Mouse (Mus musculus) ovary, postnatal 36 days (tissue): Measurements from ENCODE around the gene Srsf3.
"Not testable (repeated sequence)": the region's sequence is repeated elsewhere in the genome, so short reads cannot be mapped to it uniquely, and the experiment has no call there.

Experiments used
- DNase-seq: peaks from one replicate; pipeline ENCODE4 v3.0.0; 2022; ENCODE audit warnings: low spot score, mixed read lengths

Gene Srsf3

DNA sequence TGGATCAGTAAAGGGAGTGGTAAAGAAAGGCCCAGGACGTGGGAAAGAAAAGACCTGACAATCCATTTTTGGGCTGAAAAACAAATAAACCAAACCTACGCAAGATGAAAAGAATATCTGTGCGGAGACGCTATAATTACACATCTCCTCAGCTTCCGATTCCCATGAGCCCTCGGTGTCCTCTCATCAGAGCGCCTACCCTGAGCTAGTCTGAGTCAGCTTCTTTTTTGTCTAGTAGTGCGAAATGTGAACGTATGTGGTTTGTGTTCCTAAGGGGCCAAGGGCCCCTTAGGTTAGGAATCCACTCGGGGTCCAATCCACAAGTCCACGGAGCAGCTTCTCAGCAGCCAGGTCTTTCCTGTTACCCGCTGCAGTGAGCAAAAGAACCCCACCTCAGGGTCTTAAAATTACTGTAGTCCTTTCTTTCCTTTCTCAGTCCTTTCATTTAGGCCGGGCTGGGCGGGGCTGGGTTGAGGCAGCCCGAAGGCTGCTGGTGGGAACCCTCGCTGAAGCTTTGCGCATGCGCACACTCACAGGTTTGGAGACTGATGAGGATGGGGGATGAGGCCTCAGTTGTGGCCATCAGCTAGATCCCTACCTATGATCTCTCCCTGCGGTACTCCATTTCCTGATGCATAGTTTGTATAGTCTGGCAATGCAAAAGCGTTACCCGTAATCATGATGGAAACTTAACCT lies 33.0 kb downstream of the Srsf3 start:
- no peak for DNase-seq

DNA sequence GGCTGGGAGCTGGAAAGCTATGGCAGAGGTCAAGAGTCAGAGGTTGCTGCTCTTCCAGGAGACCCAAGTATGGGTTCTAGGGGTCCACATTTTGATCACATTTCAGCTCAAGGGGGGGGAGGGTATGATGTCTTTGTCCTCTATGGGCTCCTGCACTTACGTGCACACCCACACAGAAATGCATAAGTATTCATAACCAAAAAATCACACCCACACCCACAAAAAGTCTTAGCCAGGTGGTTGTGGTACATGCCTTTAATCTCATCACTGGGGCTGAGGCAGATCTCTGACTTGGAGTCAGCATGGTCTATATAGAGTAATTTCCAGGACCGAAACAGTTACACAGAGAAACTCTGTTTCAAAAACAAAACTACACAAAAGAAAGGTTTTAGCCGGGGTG lies 33.5 kb downstream of the Srsf3 start:
- DNase-seq = no peak

DNA sequence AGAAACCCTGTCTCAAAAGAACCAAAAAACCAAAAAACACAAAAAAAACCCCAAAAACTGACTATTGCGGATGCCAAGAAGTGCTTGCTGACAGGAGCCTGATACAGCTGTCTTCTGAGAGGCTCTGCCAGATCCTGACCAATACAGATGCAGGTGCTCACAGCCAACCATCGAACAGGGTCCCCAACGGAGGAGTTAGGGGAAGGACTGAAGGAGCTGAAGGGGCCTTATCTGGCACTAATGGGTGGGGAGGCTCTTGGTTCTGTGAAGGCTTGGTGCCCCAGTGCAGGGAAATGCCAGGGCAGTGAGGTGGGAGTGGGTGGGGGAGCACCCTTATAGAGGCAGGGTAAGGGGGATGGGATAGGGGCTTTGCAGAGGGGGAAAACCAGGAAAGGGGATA lies 35.0 kb downstream of the Srsf3 start:
- not testable (repeated sequence) for DNase-seq

DNA sequence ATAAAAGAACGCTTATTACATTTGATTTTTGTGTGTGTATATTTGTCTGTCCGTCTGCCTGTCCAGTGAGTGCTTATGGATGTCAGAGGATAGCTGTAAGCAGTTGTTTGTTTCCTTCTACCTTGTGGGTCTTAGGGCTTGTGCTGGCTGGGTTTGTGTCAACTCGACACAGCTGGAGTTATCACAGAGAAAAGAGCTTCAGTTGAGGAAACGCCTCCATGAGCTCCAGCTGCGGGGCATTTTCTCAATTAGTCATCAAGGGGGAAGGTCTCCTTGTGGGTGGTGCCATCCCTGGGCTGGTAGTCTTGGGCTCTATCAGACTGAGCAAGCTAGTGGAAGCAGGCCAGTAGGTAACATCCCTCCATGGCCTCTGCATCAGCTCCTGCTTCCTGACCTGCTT lies 35.4 kb downstream of the Srsf3 start:
- DNase-seq = no peak

DNA sequence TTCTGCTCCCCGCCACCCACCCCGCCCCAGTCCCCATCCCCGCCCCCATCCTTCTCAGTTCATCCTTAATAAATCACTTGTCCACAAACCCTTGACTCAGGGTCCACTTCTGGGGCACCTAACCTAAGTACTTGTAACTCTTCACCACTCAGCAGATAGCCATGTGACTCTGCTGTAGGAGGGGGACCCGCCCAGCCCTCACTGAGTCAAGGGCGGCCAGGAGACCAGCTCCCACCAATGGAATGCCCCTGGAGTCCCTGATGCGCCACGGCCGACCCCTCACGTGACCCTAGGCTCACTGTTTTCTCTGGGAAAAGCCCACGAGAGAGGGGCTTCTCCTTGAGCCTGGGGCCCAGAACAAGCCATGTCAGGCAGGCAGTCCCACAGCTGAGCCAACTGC lies 36.6 kb downstream of the Srsf3 start:
- no peak for DNase-seq

DNA sequence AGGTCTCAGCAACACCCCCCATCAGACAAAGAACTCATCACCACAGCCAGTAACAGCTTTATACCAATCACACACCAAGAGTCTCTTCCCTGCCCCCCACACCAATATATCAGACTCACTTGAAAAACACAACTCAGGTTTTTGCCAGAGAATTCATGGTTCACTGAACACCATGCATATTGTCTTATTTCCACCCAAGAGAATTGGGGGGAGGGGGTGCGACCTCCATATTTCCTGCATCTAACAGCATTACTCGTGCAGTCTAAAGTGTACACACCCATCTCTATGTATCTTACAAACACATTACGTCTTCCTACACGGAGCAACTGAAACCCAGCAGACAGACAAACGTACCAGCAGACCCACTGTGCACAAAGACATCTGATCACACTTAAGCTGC lies 39.4 kb downstream of the Srsf3 start:
- no peak for DNase-seq

DNA sequence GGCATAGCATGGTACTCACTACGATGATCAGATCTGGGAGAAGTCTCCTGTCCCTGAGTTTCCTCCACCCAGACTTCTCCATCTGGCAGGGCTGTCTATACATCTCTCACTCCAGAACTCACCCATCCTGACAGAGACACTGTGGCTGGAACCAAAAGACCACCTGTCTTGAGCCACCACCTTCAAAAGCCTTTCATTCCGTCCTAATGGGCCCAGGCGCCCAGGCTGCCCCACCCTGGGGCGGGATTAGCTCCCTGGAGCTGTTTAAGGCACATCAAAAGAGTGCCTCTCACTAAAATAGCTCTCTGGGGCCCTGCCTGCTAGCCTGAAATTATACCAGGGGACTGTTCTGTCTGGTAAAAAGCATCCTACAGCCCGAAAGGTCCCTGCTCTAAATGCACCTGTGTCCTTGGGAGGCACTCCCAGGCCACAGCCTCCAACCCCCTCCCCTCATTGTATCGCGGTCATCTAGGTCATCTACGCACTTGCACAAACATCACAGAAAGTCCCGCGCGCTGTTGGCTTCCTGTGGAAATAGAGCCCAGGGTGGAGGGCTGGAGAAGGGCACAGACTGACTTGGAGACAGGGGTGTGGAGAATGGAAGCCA lies 40.4 kb downstream of the Srsf3 start:
- no peak for DNase-seq

DNA sequence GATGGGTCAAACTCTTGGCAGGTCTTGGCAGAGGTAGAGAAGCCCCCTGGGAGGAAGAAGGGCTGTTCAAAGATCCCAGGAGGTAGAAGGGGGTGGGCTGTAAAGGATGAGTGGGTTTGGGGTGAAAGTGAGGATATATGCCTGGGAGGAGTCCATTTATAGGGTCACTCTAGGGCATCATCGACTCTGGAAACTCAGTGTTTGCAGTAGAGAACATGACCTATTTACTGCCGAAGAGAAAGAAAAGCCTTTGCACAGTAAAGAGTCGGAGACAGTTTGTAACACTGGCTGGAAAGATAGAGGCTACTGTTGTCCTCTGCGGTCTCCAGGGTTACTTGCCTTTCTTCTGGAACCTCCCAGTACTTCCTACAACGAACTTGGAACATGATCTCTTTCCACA lies 40.9 kb downstream of the Srsf3 start:
- DNase-seq = no peak

DNA sequence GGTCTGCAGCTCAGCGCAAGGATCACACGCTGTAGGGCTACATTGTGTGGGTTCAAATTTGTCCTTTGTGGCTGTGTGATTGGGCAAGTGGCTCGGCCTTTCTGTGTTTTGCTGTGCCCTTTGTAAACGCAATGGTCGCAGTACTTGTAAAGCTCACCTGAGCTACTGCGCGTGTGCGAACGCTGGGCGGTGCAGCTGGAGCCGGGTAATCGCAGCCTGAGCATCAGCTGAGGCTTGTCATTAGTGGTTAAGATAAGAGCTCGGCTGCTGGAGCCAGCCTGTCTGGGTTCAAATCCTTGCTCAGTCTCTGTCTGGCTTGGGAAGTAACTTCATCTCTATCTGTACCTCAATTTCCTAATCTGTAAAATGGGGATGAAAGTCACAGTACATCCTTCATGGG lies 41.7 kb downstream of the Srsf3 start:
- no peak for DNase-seq

DNA sequence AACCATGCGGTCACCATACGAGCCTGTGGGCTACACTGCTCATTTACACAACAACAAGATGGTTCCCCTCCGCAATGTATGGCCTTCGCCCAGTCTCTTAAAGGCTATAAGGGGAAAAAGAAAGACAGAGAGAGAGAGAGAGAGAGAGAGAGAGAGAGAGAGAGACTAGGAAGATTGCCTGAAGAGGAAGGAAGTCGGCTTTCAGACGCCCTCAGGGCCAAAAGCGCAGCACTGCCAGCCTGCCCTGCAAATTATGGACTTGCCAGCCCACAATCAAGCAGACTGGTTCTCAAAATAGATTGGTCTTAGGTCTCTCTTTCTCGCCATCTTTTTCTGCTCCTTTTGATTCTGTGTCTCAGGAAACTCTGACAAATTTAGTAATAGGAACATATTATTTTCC lies 43.8 kb downstream of the Srsf3 start:
- no peak for DNase-seq

DNA sequence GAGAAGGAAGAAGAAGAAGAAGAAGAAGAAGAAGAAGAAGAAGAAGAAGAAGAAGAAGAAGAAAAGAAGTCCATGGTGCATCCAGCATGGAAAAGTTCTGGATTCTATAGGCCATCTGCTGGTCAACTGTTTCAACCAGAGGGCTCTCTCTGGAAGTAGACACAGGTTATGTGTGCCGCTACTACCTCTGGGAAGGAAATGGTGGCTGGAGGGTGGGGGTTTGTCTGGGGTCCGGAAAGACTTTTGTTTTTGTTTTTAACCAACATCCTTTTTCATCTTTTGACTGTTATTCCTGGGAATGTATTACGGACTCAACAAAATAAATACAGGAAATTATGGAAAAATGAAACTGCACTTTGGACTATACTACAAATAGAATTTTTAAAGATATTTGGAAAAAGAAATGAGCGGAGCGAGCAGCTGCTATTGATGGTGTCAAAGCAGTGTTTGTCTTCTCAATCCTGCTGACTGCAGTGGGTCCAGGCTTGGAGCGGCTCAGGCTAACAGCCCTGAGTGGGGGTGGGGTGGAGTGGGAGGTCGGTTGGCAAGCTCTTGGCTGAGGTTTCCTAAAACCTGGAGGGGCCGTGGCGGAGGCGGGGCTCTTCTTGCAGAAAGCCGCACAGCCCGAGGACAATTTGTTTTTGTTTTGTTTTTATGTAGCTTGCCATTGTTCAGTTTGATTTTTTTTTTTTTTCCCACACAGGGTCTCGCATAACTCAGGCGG lies 45.5 kb downstream of the Srsf3 start:
- peak; percentile 64 for DNase-seq

DNA sequence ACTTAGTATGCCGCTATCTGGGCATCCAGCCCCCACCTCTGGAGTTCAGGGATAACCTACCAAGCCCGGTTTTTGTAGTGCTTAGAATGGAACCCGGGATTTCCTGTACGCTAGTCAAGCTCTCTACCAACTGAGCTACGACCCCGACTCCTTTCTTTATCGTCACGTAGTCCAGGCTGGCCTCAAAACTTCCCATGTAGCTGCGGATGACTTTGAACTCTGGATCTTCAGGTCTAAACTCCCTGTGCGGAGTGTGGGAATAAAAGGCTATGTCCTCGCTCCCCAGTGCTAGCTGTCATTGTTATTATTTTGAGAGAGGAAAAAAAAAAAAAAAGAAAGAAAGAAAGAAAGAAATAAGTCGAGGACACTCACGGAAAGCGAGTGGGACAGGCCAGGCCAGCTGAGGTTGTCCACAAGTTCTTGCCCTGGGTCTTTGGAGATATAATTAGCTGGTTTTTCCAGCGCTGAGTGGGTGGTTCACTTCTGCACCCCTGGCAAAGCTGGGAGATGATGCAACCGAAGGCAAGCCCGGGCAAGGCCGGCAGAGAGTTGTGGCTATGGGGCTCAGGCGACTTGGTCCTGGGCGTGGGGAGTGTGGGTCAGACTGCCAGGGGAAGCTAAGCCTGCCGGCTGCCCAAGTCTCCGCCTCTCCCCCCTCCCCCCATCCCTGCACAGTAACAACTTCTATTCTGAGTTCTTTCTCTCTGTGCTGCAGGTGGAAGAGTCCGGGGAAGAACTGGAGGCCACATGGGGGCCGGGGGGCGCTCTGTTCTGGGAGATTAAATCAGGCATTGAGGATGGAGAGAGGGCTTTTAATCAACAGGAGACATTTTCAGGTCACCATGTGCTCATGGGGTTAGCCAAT lies 46.3 kb downstream of the Srsf3 start:
- peak; percentile 66 for DNase-seq

DNA sequence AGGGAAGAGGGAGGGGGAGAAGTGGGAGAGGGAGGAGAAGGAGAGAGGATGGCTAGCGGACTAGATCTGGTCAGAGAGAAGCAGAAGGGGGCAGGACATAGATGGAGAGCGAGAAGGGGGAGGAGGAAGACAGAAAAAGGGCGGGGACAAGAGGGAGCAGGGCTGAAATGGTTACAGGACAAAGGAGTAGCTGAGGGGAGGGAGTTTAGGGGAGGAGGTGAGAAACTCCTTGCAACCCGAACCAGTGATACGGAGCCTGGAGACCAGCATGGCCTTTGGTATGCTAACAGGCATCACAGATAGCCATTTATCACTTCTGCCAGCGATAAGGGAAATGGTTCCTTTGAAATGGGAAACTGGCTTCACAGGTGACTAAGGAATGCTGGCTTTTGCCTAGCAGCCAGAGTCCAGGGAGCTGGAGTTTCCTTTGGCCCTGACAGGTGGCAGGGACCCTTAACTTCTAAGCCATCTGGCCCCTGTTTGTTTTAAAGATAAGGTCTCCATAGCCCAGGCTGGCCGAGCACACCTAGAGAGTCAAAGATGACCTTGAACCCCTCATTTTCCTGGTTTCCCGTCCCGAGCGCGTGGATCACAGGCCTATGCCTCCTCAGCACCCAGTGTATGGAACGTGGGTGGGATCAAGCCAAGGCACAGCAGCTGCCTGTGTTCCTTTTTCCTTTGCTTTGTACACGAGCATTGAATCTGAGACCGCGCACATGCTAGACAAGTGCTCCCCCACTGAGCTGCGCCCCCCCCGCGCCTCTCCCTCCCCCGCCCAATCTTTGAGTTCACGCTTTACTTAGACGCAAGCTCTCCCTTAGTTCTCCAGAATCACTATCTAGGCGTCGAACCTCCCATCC lies 48.6 kb downstream of the Srsf3 start:
- DNase-seq = no peak

DNA sequence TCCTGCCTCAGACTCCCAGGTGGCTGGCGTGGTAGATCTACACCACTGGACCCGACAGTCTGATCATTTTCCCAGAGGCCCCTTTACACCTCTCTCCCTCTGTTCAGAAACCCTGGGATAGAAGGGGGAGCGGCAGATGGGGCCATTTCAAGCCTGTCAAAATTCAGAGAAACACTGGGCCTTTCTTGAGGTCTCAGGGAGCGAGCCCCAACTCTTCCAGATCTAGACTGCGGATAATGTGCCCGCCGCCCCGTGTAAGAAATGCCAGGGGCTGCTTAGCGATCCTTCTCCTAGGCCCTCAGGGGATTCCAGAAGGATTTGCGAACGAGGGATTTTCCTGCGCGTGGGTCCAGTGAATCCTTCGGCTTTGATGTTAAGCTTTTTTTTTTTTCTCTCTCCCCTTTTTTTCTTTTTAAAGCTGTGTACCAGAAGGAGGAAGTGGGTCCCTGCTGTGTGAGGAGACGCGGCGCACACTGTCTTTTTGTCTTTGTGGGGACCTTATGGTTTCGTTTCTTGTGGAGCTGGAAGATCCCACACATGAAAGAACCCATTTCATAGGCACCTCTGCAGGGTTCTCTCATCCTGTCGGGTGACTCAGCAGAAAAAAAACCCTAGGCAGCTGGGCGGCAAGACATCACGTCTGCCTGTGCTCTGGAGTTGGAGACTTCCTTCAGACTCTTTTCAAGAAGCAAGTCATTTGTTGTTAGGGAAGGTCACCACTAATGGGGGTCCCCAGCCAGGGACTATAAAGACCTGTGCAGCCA lies 49.4 kb downstream of the Srsf3 start:
- no peak for DNase-seq

DNA sequence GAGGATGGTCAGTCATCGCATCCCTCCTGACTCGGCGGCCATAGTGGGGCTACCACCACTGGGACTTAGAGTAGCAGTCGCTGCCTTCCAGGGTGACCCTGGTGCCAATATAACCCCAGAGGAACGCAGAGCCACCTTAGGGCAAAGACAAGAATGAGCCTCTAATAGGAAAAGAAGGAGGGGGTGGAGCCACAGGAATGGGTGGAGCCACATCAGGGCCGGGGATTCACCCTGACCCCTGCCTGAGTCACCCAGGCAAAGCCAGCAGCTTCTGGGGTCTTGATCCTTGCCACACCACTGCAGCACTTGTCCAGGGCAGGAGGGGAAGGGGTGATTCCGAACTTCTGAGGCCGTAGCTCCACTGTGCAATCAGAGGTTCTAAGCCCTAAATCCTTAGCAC lies 51.2 kb downstream of the Srsf3 start:
- no peak for DNase-seq

DNA sequence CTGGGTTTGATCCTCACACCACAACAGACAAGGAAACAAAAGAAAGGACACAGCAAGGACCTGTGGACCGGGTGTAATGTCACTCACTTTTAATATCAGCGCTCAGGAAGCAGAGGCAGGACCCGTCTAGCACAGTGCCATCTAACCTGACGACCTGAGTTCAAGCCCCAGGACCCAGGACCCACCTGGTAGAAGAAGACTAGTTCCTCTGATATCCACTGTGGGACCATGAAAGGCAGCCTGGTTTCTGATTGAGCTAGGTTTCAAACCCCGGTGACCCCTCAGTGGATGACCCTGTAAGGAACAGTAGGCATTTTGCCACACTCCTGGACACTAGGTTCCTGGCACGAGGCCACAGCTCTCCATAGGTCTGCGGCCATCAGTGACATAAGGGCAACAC lies 52.2 kb downstream of the Srsf3 start:
- no peak for DNase-seq

DNA sequence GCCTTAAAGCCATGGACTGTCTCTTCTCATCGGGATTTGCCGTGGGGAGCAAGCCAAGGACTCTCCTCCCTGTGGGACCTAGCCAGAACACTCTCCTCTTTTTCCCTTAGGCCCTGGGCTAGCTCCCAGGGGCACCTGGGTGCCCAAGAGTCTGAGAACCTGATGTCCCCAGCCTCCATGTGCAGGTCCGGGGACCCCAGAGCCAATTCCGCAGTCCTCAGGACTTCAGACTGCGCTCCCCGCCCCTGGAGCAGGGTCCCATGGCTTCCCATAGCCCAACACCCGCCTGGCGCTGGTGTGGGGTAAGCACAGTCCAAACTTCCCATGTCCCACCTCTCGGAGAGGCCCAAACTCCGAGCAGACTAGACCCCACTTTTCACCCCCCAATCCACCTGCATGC lies 52.8 kb downstream of the Srsf3 start:
- DNase-seq = no peak

DNA sequence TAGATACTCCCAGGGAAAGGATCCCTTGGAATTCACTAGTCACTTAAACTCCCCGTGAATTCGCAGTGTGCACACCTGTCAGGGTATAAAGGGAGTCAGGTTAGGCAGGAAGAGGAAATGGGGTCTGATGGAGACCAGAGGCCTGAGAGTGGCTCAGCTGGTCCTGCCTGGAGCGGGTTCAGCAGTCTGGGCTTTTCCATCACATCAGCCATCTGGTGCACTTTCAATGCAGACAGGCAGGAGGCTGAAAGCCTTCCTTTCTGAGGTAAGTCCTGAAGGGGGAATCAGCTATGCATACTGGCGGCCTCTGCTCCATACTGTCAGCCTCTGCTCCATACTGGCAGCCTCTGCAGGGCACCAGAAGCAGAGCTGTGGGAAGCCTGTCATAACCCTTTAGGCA lies 54.5 kb downstream of the Srsf3 start:
- no peak for DNase-seq

DNA sequence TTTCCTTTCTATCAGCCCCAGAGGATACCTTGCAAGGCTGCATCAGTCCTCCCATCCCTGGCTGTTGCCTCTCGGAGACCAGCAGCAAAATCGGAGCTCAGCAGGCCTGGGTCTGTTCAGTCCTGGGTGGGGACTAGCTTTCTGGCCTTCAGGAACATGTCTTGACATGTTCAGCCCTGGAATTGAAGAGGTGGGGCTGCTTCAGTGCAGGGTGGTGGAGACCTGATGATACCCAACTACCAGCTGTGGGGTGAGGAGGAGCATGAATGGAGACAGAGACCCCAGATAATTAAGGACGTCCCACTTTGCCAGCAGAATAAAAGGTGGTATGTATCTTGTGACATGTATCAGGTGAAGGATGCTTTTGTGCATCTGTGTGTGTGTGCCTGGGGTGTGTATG lies 58.3 kb downstream of the Srsf3 start, which contains the start of gene Cdkn1a:
Gene Cdkn1a (plus strand): TSS at position 201 of the 400 bp plus-strand sequence.
- DNase-seq = no peak

DNA sequence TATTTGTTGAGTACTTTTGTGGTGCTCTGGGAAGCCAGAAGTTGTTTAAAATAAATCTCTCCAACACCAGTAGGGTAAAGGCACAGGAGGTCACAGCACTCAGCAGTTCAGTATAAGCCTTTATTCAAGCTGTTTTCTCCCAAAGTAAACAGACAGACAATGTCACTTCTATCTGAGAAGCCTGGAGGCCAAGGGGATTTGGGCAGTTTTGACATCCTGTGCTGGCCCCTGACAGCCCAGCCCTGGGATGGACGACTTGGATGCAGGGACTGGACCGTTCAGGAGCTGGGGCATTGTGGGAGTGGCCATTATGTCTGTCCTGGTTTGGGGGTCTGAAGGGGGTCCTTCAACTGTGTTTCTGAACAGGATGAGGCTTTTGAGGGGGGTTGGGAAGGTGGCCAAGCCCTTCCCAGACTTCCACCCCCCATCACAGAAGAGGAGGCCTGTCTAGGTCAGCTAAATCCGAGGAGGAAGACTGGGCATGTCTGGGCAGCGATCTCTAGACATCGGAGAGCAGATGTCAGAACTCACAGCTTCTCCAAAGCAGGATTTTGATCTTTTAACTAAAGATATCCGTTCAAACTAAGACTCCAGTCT lies 59.0 kb downstream of the Srsf3 start:
- no peak for DNase-seq
